Mouse (Mus musculus) left cerebral cortex, adult 18-20 months (tissue): ENCODE measurements around the gene Etl4. TPM values are rescaled to one million over a fixed set of nuclear protein-coding genes. Genes with fewer than 3 reads are reported as not detected.
"Not testable (repeated sequence)": the region's sequence is repeated elsewhere in the genome, so short reads cannot be mapped to it uniquely, and the experiment has no call there.

Experiments
- DNase-seq, 2 experiments: peaks; one replicate each; pipeline ENCODE4 v3.0.0; 2021 to 2022; ENCODE audit warnings: low spot score in 2 of 2, mixed read lengths in 1 of 2
- total RNA-seq, 2 experiments: library from RNA; stranded (reverse); gene quantifications; 2 replicates each; pipeline ENCODE4 v1.2.3; 2021

Etl4 gene
- total RNA-seq, 2 experiments from 2014 or later: 130 to 158 TPM

- not testable (repeated sequence) for DNase-seq
Observed at GRCm38 (mm10) chr2:20682203-20682602, 772.6 kb downstream of the Etl4 start.

- DNase-seq: no peak
Observed at GRCm38 (mm10) chr2:20689389-20689788, 779.8 kb downstream of the Etl4 start.

GRCm38 (mm10) chr2:20692898-20693297, 783.3 kb downstream of the Etl4 start:
- DNase-seq: no peak

GRCm38 (mm10) chr2:20693772-20694171, 784.2 kb downstream of the Etl4 start:
- no peak for DNase-seq

- DNase-seq: peak in 1 of 2 experiments; percentile 24
Observed at GRCm38 (mm10) chr2:20697719-20698118, 788.1 kb downstream of the Etl4 start.

- no peak for DNase-seq
Observed at GRCm38 (mm10) chr2:20705110-20705509, 795.5 kb downstream of the Etl4 start.

GRCm38 (mm10) chr2:20710589-20710988, 801.0 kb downstream of the Etl4 start:
- no peak for DNase-seq

- DNase-seq: no peak
Observed at GRCm38 (mm10) chr2:20711024-20711423, 801.4 kb downstream of the Etl4 start.

GRCm38 (mm10) chr2:20719105-20719504, 809.5 kb downstream of the Etl4 start:
- peak; percentile 16 to 36 for DNase-seq

- DNase-seq: no peak
Observed at GRCm38 (mm10) chr2:20721098-20721497, 811.5 kb downstream of the Etl4 start.

- DNase-seq: peak in 1 of 2 experiments; percentile 32
Observed at GRCm38 (mm10) chr2:20722165-20722991, 812.8 kb downstream of the Etl4 start.

GRCm38 (mm10) chr2:20723990-20724745, 814.6 kb downstream of the Etl4 start:
- DNase-seq: no peak

- DNase-seq: no peak
Observed at GRCm38 (mm10) chr2:20726974-20727373, 817.4 kb downstream of the Etl4 start.

- no peak for DNase-seq
Observed at GRCm38 (mm10) chr2:20727752-20728438, 818.3 kb downstream of the Etl4 start.

GRCm38 (mm10) chr2:20735444-20735843, 825.9 kb downstream of the Etl4 start:
- DNase-seq: no peak

GRCm38 (mm10) chr2:20736324-20737015, 826.9 kb downstream of the Etl4 start:
- no peak for DNase-seq

GRCm38 (mm10) chr2:20737112-20737808, 827.7 kb downstream of the Etl4 start:
- no peak for DNase-seq

GRCm38 (mm10) chr2:20737837-20738236, 828.3 kb downstream of the Etl4 start:
- DNase-seq: no peak

- DNase-seq: no peak
Observed at GRCm38 (mm10) chr2:20747723-20748122, 838.1 kb downstream of the Etl4 start.

- DNase-seq: no peak
Observed at GRCm38 (mm10) chr2:20748481-20748880, 838.9 kb downstream of the Etl4 start.
